Mouse (Mus musculus) heart, embryonic 15.5 days (tissue): ENCODE data around the gene Morn2. TPM values are rescaled to one million over a fixed set of nuclear protein-coding genes. Genes with fewer than 3 reads are reported as not detected.

Experiments
- ATAC-seq: fragments of 200-750 bp; cut with Nextera tagmentation; replicated peaks from 2 replicates; pipeline ENCODE4 v1.8.0; 2017; ENCODE audit warnings: low read depth, moderate TSS enrichment; ENCODE audit not compliant: insufficient number of reproducible peaks, insufficient read depth, low FRiP score
- H3K27ac ChIP-seq: fragments of 300-500 bp; sonication (generic); 2 replicates; pipeline ENCODE4 v1.5.1; 2015; ENCODE audit warnings: mild to moderate bottlenecking, inconsistent platforms
- H3K27me3 ChIP-seq: fragments of 300-500 bp; sonication (generic); 2 replicates; pipeline ENCODE4 v1.6.1; 2015; ENCODE audit warnings: inconsistent platforms
- H3K36me3 ChIP-seq: fragments of 300-500 bp; sonication (generic); 2 replicates; pipeline ENCODE4 v1.6.1; 2015; ENCODE audit warnings: mild to moderate bottlenecking, inconsistent platforms
- H3K4me1 ChIP-seq: fragments of 300-500 bp; sonication (generic); replicated peaks from 2 replicates; pipeline ENCODE4 v1.6.1; 2015; ENCODE audit warnings: inconsistent platforms
- H3K4me2 ChIP-seq: fragments of 300-500 bp; sonication (generic); 2 replicates; pipeline ENCODE4 v1.6.1; 2015; ENCODE audit warnings: inconsistent platforms, mild to moderate bottlenecking, moderate library complexity
- H3K4me3 ChIP-seq: fragments of 300-500 bp; sonication (generic); 2 replicates; pipeline ENCODE4 v1.5.1; 2015; ENCODE audit warnings: mild to moderate bottlenecking, inconsistent platforms
- H3K9ac ChIP-seq: fragments of 300-500 bp; sonication (generic); 2 replicates; pipeline ENCODE4 v1.6.1; 2015; ENCODE audit warnings: mild to moderate bottlenecking, inconsistent platforms
- H3K9me3 ChIP-seq: fragments of 300-500 bp; sonication (generic); replicated peaks from 2 replicates; pipeline ENCODE4 v1.6.1; 2016; ENCODE audit warnings: inconsistent platforms
- WGBS: fragments of 180-500 bp; shearing (Covaris S2); methylation state at CpG from one replicate; pipeline ENCODE4 v1.1.7; 2015; ENCODE audit warnings: mixed read lengths; 5-methylcytosine and 5-hydroxymethylcytosine counted together
- polyA plus RNA-seq: library from polyadenylated mRNA; unstranded; fragments of >200 nt; fragmentation: Nextera tagmentation; extraction: Ambion mirVana; gene quantifications from 2 replicates; pipeline ENCODE4 v1.2.1, GENCODE M21; 2015

Morn2 gene
- polyA plus RNA-seq, 1 experiment from 2014 or later, result 23.8 TPM

- Histone ChIP-seq H3K27me3 (no peaks in the 10 kb centered on the region), H3K9ac (no peak overlapping the region), H3K4me1 (peaks cover 10% of the 10 kb centered on the region), H3K4me2 (no peak overlapping the region), H3K4me3 (no peak overlapping the region), H3K9me3 (no peaks in the 10 kb centered on the region), H3K36me3 (no peaks in the 10 kb centered on the region), H3K27ac (no peak overlapping the region)
- 84% methylated on average over 7 of the region's 7 CpGs for WGBS
- no peak for ATAC-seq
Measured at GRCm38 (mm10) chr17:80324521-80324920, 34.5 kb downstream of the Morn2 start.

GRCm38 (mm10) chr17:80325456-80325855, 35.5 kb downstream of the Morn2 start:
- ATAC-seq, result no peak
- no peak overlapping the region for H3K4me2 ChIP-seq
- no peaks in the 10 kb centered on the region for H3K36me3 ChIP-seq
- WGBS, result 64% methylated on average over 4 of the region's 5 CpGs
- H3K4me1 ChIP-seq, result peaks cover 10% of the 10 kb centered on the region
- no peaks in the 10 kb centered on the region for H3K27me3 ChIP-seq
- H3K9me3 ChIP-seq, result no peaks in the 10 kb centered on the region
- no peak overlapping the region for H3K9ac ChIP-seq
- no peak overlapping the region for H3K27ac ChIP-seq
- H3K4me3 ChIP-seq, result no peak overlapping the region

GRCm38 (mm10) chr17:80326431-80326830, 36.4 kb downstream of the Morn2 start:
- ATAC-seq, result no peak
- no peaks in the 10 kb centered on the region for H3K9me3 ChIP-seq
- H3K27me3 ChIP-seq, result no peaks in the 10 kb centered on the region
- WGBS, result 80% methylated on average over 3 of the region's 3 CpGs
- H3K27ac ChIP-seq, result no peak overlapping the region
- peaks cover 10% of the 10 kb centered on the region for H3K4me1 ChIP-seq
- no peak overlapping the region for H3K4me3 ChIP-seq
- H3K9ac ChIP-seq, result no peak overlapping the region
- no peaks in the 10 kb centered on the region for H3K36me3 ChIP-seq
- no peak overlapping the region for H3K4me2 ChIP-seq

GRCm38 (mm10) chr17:80332386-80332785, 42.4 kb downstream of the Morn2 start:
- 67% methylated on average over 2 of the region's 2 CpGs for WGBS
- no peak overlapping the region for H3K4me2 ChIP-seq
- ATAC-seq, result no peak
- no peak overlapping the region for H3K4me3 ChIP-seq
- no peak overlapping the region for H3K27ac ChIP-seq
- no peaks in the 10 kb centered on the region for H3K36me3 ChIP-seq
- no peaks in the 10 kb centered on the region for H3K27me3 ChIP-seq
- no peaks in the 10 kb centered on the region for H3K4me1 ChIP-seq
- H3K9me3 ChIP-seq, result no peaks in the 10 kb centered on the region
- H3K9ac ChIP-seq, result no peak overlapping the region

GRCm38 (mm10) chr17:80345277-80345676, 55.3 kb downstream of the Morn2 start:
- no peak for ATAC-seq
- no peaks in the 10 kb centered on the region for H3K36me3 ChIP-seq
- 67% methylated on average over 4 of the region's 4 CpGs for WGBS
- H3K4me1 ChIP-seq, result no peaks in the 10 kb centered on the region
- H3K4me2 ChIP-seq, result no peak overlapping the region
- no peaks in the 10 kb centered on the region for H3K9me3 ChIP-seq
- H3K27me3 ChIP-seq, result no peaks in the 10 kb centered on the region
- no peak overlapping the region for H3K27ac ChIP-seq
- H3K4me3 ChIP-seq, result no peak overlapping the region
- H3K9ac ChIP-seq, result no peak overlapping the region

GRCm38 (mm10) chr17:80346591-80347125, 56.7 kb downstream of the Morn2 start:
- Histone ChIP-seq H3K4me2 (no peak overlapping the region), H3K4me1 (no peaks in the 10 kb centered on the region), H3K27ac (no peak overlapping the region), H3K9ac (no peak overlapping the region), H3K27me3 (no peaks in the 10 kb centered on the region), H3K9me3 (no peaks in the 10 kb centered on the region), H3K4me3 (no peak overlapping the region), H3K36me3 (no peaks in the 10 kb centered on the region)
- no peak for ATAC-seq
- WGBS, result 72% methylated on average over 11 of the region's 11 CpGs

Other genes starting within 250 kb of the Morn2 start
- 37.2 and 48.7 TPM in 2 replicates for gene Hnrnpll, start 227.9 kb upstream of the Morn2 start, polyA plus RNA-seq
- gene Galm, start 162.7 kb upstream of the Morn2 start, polyA plus RNA-seq, result 13.0 and 13.4 TPM in 2 replicates
- 252 and 294 TPM in 2 replicates for gene Srsf7, start 82.9 kb upstream of the Morn2 start, polyA plus RNA-seq
- gene Ttc39d, start 82.7 kb upstream of the Morn2 start, polyA plus RNA-seq, result 0.10 TPM in 1 of 2 replicates, not detected in the other
- 24.2 and 26.0 TPM in 2 replicates for gene Gemin6, start 65.8 kb upstream of the Morn2 start, polyA plus RNA-seq
- gene Dhx57, start 273 bp downstream of the Morn2 start, polyA plus RNA-seq, result 7.4 and 9.2 TPM in 2 replicates
- gene Arhgef33, start 17.2 kb downstream of the Morn2 start, polyA plus RNA-seq, result 0.60 and 0.91 TPM in 2 replicates
- gene Gm10190, start 83.3 kb downstream of the Morn2 start, polyA plus RNA-seq, result 0.96 and 1.3 TPM in 2 replicates
- gene Sos1, start 190.2 kb downstream of the Morn2 start, polyA plus RNA-seq, result 2.5 and 3.1 TPM in 2 replicates